15 mouse cellular contexts compared by ENCODE assay signal in genomic region chr5:139718540-139718939, GRCm38 (mm10). TPM values are rescaled to one million over a fixed set of nuclear protein-coding genes. Genes with fewer than 3 reads are reported as not detected.
DNase-seq lines count a peak whose midpoint lies in the region; ATAC-seq lines count a peak whose summit lies in the region.
"Had no signal": no experiment of that assay in that cellular context is flagged by ENCODE, and none has a peak within 500 bp of the region (broad histone marks: within the 10 kb centered on the region; RNA-seq: fewer than 3 reads in every experiment).

No protein-coding gene starts in this region.

- no peak overlapping the region for H3K4me2 ChIP-seq in forebrain, embryonic 15.5 days (replicated peaks)
- no peak overlapping the region for H3K4me2 ChIP-seq in neural tube, embryonic 13.5 days
- no peak overlapping the region for H3K4me2 ChIP-seq in neural tube, embryonic 15.5 days
- H3K4me2 ChIP-seq in stomach, embryonic 16.5 days (ENCODE audit: low read depth, low read length), result no peak overlapping the region
- H3K4me2 ChIP-seq: forebrain, embryonic 12.5 days; neural tube, embryonic 12.5 days had no signal

- H3K36me3 ChIP-seq in forebrain, embryonic 10.5 days (replicated peaks), result peaks cover 4% of the 10 kb centered on the region
- H3K36me3 ChIP-seq in forebrain, embryonic 15.5 days, result no peaks in the 10 kb centered on the region
- H3K36me3 ChIP-seq in neural tube, embryonic 13.5 days, result peaks cover 9% of the 10 kb centered on the region; the same call in 1 of the 2 replicates
- no peaks in the 10 kb centered on the region for H3K36me3 ChIP-seq in neural tube, embryonic 15.5 days
- H3K36me3 ChIP-seq in stomach, embryonic 16.5 days (ENCODE audit: control insufficient read depth, insufficient read depth, low read length), result no peaks in the 10 kb centered on the region; the same call in 1 of the 2 replicates
- H3K36me3 ChIP-seq: forebrain, embryonic 12.5 days had no signal

- no peak overlapping the region for H3K9ac ChIP-seq in forebrain, embryonic 15.5 days (replicated peaks)
- H3K9ac ChIP-seq in neural tube, embryonic 13.5 days, result no peak overlapping the region
- H3K9ac ChIP-seq in neural tube, embryonic 15.5 days (replicated peaks), result no peak overlapping the region
- peak overlapping the region; percentile 48; the same call in 1 of the 2 replicates for H3K9ac ChIP-seq in stomach, embryonic 16.5 days (ENCODE audit: low read length)
- H3K9ac ChIP-seq: forebrain, embryonic 12.5 days; neural tube, embryonic 12.5 days had no signal

- peaks cover 18% of the 10 kb centered on the region for H3K4me1 ChIP-seq in forebrain, embryonic 10.5 days
- H3K4me1 ChIP-seq in forebrain, embryonic 15.5 days, result no peaks in the 10 kb centered on the region
- H3K4me1 ChIP-seq in neural tube, embryonic 13.5 days (replicated peaks), result peaks cover 9% of the 10 kb centered on the region
- H3K4me1 ChIP-seq in neural tube, embryonic 15.5 days, result no peaks in the 10 kb centered on the region
- H3K4me1 ChIP-seq in stomach, embryonic 16.5 days (ENCODE audit: control insufficient read depth, insufficient read depth, low read length), result peaks cover 10% of the 10 kb centered on the region; the same call in 1 of the 2 replicates
- H3K4me1 ChIP-seq: neural tube, embryonic 12.5 days had no signal

- no peaks in the 10 kb centered on the region for H3K27me3 ChIP-seq in forebrain, embryonic 10.5 days (ENCODE audit: poor library complexity, severe bottlenecking)
- no peaks in the 10 kb centered on the region for H3K27me3 ChIP-seq in forebrain, embryonic 15.5 days
- H3K27me3 ChIP-seq in neural tube, embryonic 13.5 days, result no peaks in the 10 kb centered on the region
- 0 out of 2 replicates have a peak, but pooled peaks cover 5% of the 10 kb centered on the region for H3K27me3 ChIP-seq in neural tube, embryonic 15.5 days (replicated peaks)
- no peaks in the 10 kb centered on the region for H3K27me3 ChIP-seq in stomach, embryonic 16.5 days (ENCODE audit: control insufficient read depth, insufficient read depth, low read length)
- H3K27me3 ChIP-seq: forebrain, embryonic 12.5 days; neural tube, embryonic 12.5 days had no signal

- 0 out of 2 replicates have a peak overlapping the region, but pooled peaks have one; percentile 48 for H3K27ac ChIP-seq in forebrain, embryonic 10.5 days
- no peak overlapping the region for H3K27ac ChIP-seq in forebrain, embryonic 15.5 days (replicated peaks)
- H3K27ac ChIP-seq in neural tube, embryonic 13.5 days (replicated peaks), result no peak overlapping the region
- H3K27ac ChIP-seq in neural tube, embryonic 15.5 days (replicated peaks), result no peak overlapping the region
- H3K27ac ChIP-seq in stomach, embryonic 16.5 days (ENCODE audit: low read length), result peak overlapping the region; percentile 25; the same call in 1 of the 2 replicates
- H3K27ac ChIP-seq: forebrain, embryonic 12.5 days; neural tube, embryonic 12.5 days had no signal

- H3K4me3 ChIP-seq in forebrain, embryonic 10.5 days, result no peak overlapping the region
- no peak overlapping the region for H3K4me3 ChIP-seq in forebrain, embryonic 15.5 days
- no peak overlapping the region for H3K4me3 ChIP-seq in neural tube, embryonic 13.5 days
- H3K4me3 ChIP-seq in neural tube, embryonic 15.5 days (replicated peaks), result no peak overlapping the region
- H3K4me3 ChIP-seq in stomach, embryonic 16.5 days (replicated peaks; ENCODE audit: low read length), result no peak overlapping the region
- H3K4me3 ChIP-seq: forebrain, embryonic 12.5 days; neural tube, embryonic 12.5 days had no signal

- H3K9me3 ChIP-seq in forebrain, embryonic 10.5 days, result no peaks in the 10 kb centered on the region
- H3K9me3 ChIP-seq in forebrain, embryonic 15.5 days, result no peaks in the 10 kb centered on the region
- no peaks in the 10 kb centered on the region for H3K9me3 ChIP-seq in neural tube, embryonic 13.5 days
- H3K9me3 ChIP-seq in neural tube, embryonic 15.5 days (replicated peaks), result no peaks in the 10 kb centered on the region
- H3K9me3 ChIP-seq in stomach, embryonic 16.5 days (replicated peaks; ENCODE audit: control insufficient read depth, low read length), result no peaks in the 10 kb centered on the region
- H3K9me3 ChIP-seq: forebrain, embryonic 12.5 days; neural tube, embryonic 12.5 days had no signal

- 81% methylated on average over 6 of the region's 6 CpGs for WGBS in forebrain, embryonic 10.5 days
- WGBS in forebrain, embryonic 15.5 days, result 66% methylated on average over 6 of the region's 6 CpGs
- WGBS in neural tube, embryonic 13.5 days, result 63% methylated on average over 6 of the region's 6 CpGs
- WGBS in neural tube, embryonic 15.5 days, result 67% methylated on average over 6 of the region's 6 CpGs
- WGBS in stomach, embryonic 16.5 days, result 60% methylated on average over 6 of the region's 6 CpGs

- DNase-seq in forebrain, embryonic 10.5 days (ENCODE audit: extremely low spot score, low spot score), result no peak
- peak; percentile 62 to 68 for DNase-seq in kidney, postnatal 25 days
- DNase-seq in kidney, adult 9 months, result no peak
- DNase-seq in retina, embryonic 14.5 days (ENCODE audit: low spot score), result no peak
- DNase-seq: cerebellum, adult 8-10 months; heart, postnatal 10 days; kidney, adult 11 months; thymus, postnatal 4 days had no signal

- no peak for ATAC-seq in forebrain, embryonic 15.5 days (replicated peaks)
- 0 out of 2 replicates have a peak, but pooled peaks have one; percentile 21 for ATAC-seq in neural tube, embryonic 13.5 days (ENCODE audit: low read depth)
- no peak for ATAC-seq in neural tube, embryonic 15.5 days (ENCODE audit: low FRiP score)
- peak; percentile 22; the same call in 1 of the 2 replicates for ATAC-seq in stomach, embryonic 16.5 days (ENCODE audit: insufficient read depth, low FRiP score)
- ATAC-seq: activated CD4-positive, CD25-positive, alpha-beta regulatory T cell, adult 4 months had no signal

RNA-seq across cellular contexts. Expression of gene Micall2, which starts 17.6 kb away (rescaled TPM):
- 5.9 and 6.9 TPM in 2 replicates for polyA plus RNA-seq in forebrain, embryonic 10.5 days (2016; fragmentation: Nextera tagmentation; extraction: Ambion mirVana)
- 4.0 and 4.3 TPM in 2 replicates for polyA plus RNA-seq in forebrain, embryonic 15.5 days (2015; fragmentation: Nextera tagmentation; extraction: Ambion mirVana)
- 6.2 and 6.3 TPM in 2 replicates for polyA plus RNA-seq in neural tube, embryonic 13.5 days (2015; fragmentation: Nextera tagmentation; extraction: Ambion mirVana)
- polyA plus RNA-seq in neural tube, embryonic 15.5 days (2015; fragmentation: Nextera tagmentation; extraction: Ambion mirVana), result 8.4 and 8.5 TPM in 2 replicates
- polyA plus RNA-seq in stomach, embryonic 16.5 days (2015; fragmentation: Nextera tagmentation; extraction: Ambion mirVana), result 9.3 and 9.5 TPM in 2 replicates
- polyA plus RNA-seq: activated CD4-positive, CD25-positive, alpha-beta regulatory T cell, adult 4 months had no signal

RNA-seq across cellular contexts. Expression of gene Ints1, which starts 56.9 kb away (rescaled TPM):
- 41.0 and 43.2 TPM in 2 replicates for polyA plus RNA-seq in forebrain, embryonic 10.5 days (2016; fragmentation: Nextera tagmentation; extraction: Ambion mirVana)
- 27.1 and 31.1 TPM in 2 replicates for polyA plus RNA-seq in forebrain, embryonic 15.5 days (2015; fragmentation: Nextera tagmentation; extraction: Ambion mirVana)
- 24.3 and 27.1 TPM in 2 replicates for polyA plus RNA-seq in neural tube, embryonic 13.5 days (2015; fragmentation: Nextera tagmentation; extraction: Ambion mirVana)
- polyA plus RNA-seq in neural tube, embryonic 15.5 days (2015; fragmentation: Nextera tagmentation; extraction: Ambion mirVana), result 25.6 and 29.0 TPM in 2 replicates
- 20.2 and 21.0 TPM in 2 replicates for polyA plus RNA-seq in stomach, embryonic 16.5 days (2015; fragmentation: Nextera tagmentation; extraction: Ambion mirVana)

Comparison
In these comparisons a context has a peak if more than half of its experiments do, and no peak if none do; other contexts are left out.
1. DNase-seq: peak in kidney, postnatal 25 days (2 of 2); none in forebrain, embryonic 10.5 days (single experiment), kidney, adult 9 months (single experiment) and retina, embryonic 14.5 days (single experiment).
2. H3K27ac ChIP-seq: peak in forebrain, embryonic 10.5 days (single experiment) and stomach, embryonic 16.5 days (single experiment); none in forebrain, embryonic 15.5 days (single experiment), neural tube, embryonic 13.5 days (single experiment) and neural tube, embryonic 15.5 days (single experiment).
3. ATAC-seq: peak in neural tube, embryonic 13.5 days (single experiment) and stomach, embryonic 16.5 days (single experiment); none in forebrain, embryonic 15.5 days (single experiment) and neural tube, embryonic 15.5 days (single experiment).